Mouse (Mus musculus) T-helper 17 cell (primary cell): Measurements from ENCODE around the gene Tmod2.
"Not testable (repeated sequence)": the region's sequence is repeated elsewhere in the genome, so short reads cannot be mapped to it uniquely, and the experiment has no call there.

Experiments used
- in situ Hi-C, 2 experiments: fragments of 300-600 bp; cut with MboI, MseI; formaldehyde crosslinking; loops; 1 replicate in 1 of 2; 2 replicates in 1 of 2; pipeline ENCODE4 v1.15.1; 2025; ENCODE audit warnings: high pct_unique_total_duplicates in 2 of 2

Gene Tmod2

GRCm38 (mm10) chr9:75610571-75611493 is at the start of gene Tmod2:
Gene Tmod2 (minus strand): TSS chr9:75611325.
- in situ Hi-C loops, result loop anchor here in 1 of 2 experiments (10.0 kb wide), 1 partner anchor 1426 kb away; no protein-coding TSS in a partner anchor

- in situ Hi-C loops, result no loop called here
Observed at GRCm38 (mm10) chr9:75660917-75661316, 49.8 kb upstream of the Tmod2 start.

GRCm38 (mm10) chr9:75656456-75656855 is 45.3 kb upstream of the Tmod2 start:
- in situ Hi-C loops, result not testable (repeated sequence)

- in situ Hi-C loops, result no loop called here
Observed at GRCm38 (mm10) chr9:75653981-75654911, 43.1 kb upstream of the Tmod2 start.

GRCm38 (mm10) chr9:75645405-75645804 is 34.3 kb upstream of the Tmod2 start:
- in situ Hi-C loops, result no loop called here

GRCm38 (mm10) chr9:75634226-75634625 is 23.1 kb upstream of the Tmod2 start:
- in situ Hi-C loops, result no loop called here

- in situ Hi-C loops, result no loop called here
Observed at GRCm38 (mm10) chr9:75633603-75634002, 22.5 kb upstream of the Tmod2 start.

- in situ Hi-C loops, result no loop called here
Observed at GRCm38 (mm10) chr9:75632902-75633301, 21.8 kb upstream of the Tmod2 start.

- in situ Hi-C loops, result no loop called here
Observed at GRCm38 (mm10) chr9:75632111-75632510, 21.0 kb upstream of the Tmod2 start.

- in situ Hi-C loops, result no loop called here
Observed at GRCm38 (mm10) chr9:75630823-75631454, 19.8 kb upstream of the Tmod2 start.

- in situ Hi-C loops, result no loop called here
Observed at GRCm38 (mm10) chr9:75626308-75626604, 15.1 kb upstream of the Tmod2 start.

- in situ Hi-C loops, result no loop called here
Observed at GRCm38 (mm10) chr9:75625556-75626307, 14.6 kb upstream of the Tmod2 start, which contains the start of gene Lysmd2. Gene Lysmd2 (plus strand): TSS chr9:75625741.

GRCm38 (mm10) chr9:75624983-75625555 is 13.9 kb upstream of the Tmod2 start:
- in situ Hi-C loops, result no loop called here

- in situ Hi-C loops, result no loop called here
Observed at GRCm38 (mm10) chr9:75621428-75621827, 10.3 kb upstream of the Tmod2 start.

GRCm38 (mm10) chr9:75619761-75620160 is 8.6 kb upstream of the Tmod2 start:
- in situ Hi-C loops, result loop anchor here in 1 of 2 experiments (10.0 kb wide), 1 partner anchor 1435 kb away; no protein-coding TSS in a partner anchor

- in situ Hi-C loops, result loop anchor here in 1 of 2 experiments (10.0 kb wide), 1 partner anchor 1434 kb away; no protein-coding TSS in a partner anchor
Observed at GRCm38 (mm10) chr9:75618836-75619400, 7.8 kb upstream of the Tmod2 start.

GRCm38 (mm10) chr9:75616560-75616959 is 5.4 kb upstream of the Tmod2 start:
- in situ Hi-C loops, result loop anchor here in 1 of 2 experiments (10.0 kb wide), 1 partner anchor 1432 kb away; no protein-coding TSS in a partner anchor

- in situ Hi-C loops, result loop anchor here in 1 of 2 experiments (10.0 kb wide), 1 partner anchor 1425 kb away; no protein-coding TSS in a partner anchor
Observed at GRCm38 (mm10) chr9:75609965-75610364, 1.2 kb downstream of the Tmod2 start.

GRCm38 (mm10) chr9:75609505-75609904 is 1.6 kb downstream of the Tmod2 start:
- in situ Hi-C loops, result no loop called here

- in situ Hi-C loops, result no loop called here
Observed at GRCm38 (mm10) chr9:75607496-75607895, 3.6 kb downstream of the Tmod2 start.
